Mouse (Mus musculus): Measurements from ENCODE around the gene Stard10.

Gene Stard10

GRCm38 (mm10) chr7:101374155-101374554 lies 57.3 kb downstream of the Stard10 start:
- no peak for DNase-seq

DNA sequence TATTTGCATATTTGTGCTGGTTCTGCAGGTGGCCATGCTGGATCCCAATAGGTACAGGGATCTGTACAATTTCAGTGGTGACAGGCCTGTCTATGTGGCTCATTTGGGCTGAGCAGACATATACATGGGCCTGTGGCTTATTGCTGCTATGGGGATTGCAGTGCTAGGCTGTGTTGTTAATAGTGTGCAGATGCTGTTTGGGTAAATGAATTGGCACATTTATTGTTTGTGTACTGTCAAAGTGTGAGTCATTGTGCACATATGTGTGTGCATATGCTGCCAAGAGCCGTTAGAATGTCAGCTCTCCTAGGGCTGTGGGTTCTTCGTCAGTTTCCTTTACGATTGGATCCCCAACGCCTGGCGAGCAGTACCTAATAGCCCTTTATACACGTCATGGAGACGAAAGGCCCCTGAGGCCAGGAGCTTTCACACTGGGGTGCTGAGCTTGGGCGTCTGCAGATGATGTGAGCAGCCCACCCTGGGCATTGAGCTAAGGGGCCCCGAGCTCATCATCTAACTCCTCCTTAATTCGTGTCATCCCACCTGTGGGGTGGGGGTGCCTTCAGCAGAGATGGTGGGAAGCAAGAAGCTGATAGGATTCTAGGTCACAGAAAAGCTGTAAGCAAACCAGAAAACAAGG lies 59.9 kb downstream of the Stard10 start:
- DNase-seq = no peak

- DNase-seq = no peak
These were observed 60.9 kb downstream of the Stard10 start for GRCm38 (mm10) chr7:101377741-101378262.

GRCm38 (mm10) chr7:101378285-101378684 lies 61.4 kb downstream of the Stard10 start:
- no peak for DNase-seq

DNA sequence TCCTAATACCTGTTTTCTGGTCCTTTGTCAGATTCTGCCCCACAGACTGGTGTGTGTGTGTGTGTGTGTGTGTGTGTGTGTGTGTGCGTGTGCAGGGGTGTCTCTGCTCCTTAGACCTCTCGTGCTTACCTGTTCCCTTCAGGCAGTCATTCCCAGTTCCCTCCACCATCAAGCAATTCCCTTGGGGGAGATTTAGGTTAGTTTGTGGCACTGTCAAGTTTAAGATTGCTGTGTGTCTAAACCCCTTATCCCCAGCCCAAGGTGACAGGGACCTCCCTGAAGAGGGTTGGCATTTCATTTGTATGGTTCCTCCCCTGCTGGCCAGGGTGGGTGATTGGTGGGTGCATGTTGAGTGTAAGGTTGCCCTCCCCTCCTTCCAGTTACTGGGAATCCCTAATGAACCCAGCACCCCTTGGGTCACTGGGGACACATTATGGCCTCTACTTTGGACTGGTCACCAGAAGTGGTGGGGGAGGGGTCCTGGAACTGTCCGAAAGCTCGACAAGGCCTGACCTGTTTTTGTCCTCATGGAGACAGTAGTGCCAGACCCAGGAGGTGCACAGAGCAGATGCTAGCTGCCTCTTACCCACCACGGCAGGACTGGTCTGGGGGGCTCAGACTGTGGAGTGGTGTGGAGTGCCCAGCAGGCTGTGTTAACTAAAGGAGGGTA lies 62.0 kb downstream of the Stard10 start:
- DNase-seq = no peak

GRCm38 (mm10) chr7:101379732-101380131 lies 62.8 kb downstream of the Stard10 start:
- DNase-seq = no peak

DNA sequence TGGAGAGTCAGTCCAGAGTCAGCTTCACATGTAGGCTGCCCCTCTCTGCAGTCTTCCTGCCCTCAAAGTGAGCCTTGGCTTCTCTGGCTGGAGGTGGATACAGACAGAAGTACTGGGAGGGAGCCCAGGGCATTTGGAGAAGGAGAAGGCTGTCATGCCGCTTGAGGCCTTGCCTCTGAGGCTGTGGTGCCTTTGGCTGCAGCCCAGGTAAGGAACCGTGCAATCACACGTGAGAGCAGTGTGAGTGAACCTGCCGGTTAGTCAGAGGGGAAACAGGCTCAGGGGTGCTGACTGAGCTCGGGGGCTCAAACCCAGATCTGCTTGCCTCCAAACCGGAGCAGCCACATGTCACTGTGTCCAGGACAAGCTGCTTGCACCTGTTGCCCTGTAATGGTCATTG lies 64.6 kb downstream of the Stard10 start:
- DNase-seq = no peak

DNA sequence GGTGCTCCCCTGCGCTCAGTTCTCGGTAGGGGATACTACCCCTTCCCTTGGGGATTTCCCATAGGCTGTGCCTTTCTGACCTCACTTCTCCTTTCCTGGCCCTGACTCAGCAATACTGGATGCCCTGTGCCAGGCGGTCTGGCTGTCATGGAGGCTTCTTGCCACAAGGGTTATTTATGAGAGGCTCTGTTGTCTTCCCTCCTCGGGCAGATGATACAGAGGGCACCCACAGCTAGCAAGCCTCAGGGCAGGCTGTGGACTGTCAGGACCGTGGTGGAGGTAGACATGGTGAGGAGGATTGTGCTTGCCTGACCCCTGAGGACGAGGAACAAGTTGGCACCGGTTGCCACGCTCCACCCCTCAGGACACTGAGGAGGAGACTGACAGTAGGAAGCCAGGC lies 65.5 kb downstream of the Stard10 start:
- no peak for DNase-seq

- DNase-seq = no peak
These were observed 66.9 kb downstream of the Stard10 start for GRCm38 (mm10) chr7:101383756-101384155.

DNA sequence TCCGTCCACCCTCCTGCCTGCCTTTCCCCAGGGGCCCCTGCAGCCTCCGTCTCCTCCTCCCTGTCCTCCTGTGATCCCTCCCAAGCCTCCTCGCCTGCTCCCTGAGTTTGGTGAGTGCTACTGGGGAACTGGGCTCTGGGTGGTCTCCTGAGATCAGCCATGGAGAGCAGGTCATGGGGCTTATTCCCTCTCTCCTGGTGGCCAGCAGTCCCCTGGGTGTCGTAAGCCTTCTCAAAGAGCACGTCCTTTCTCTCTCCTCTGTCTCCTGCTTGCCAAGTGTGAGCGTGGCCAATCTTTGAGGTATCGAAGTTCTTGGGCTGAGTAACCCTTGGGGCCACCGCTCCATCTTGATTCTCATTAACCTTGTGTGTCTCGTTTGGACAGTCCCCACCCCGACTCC lies 68.0 kb downstream of the Stard10 start:
- no peak for DNase-seq

GRCm38 (mm10) chr7:101385331-101385733 lies 68.4 kb downstream of the Stard10 start:
- no peak for DNase-seq

- no peak for DNase-seq
These were observed 69.1 kb downstream of the Stard10 start for GRCm38 (mm10) chr7:101385866-101386452.

DNA sequence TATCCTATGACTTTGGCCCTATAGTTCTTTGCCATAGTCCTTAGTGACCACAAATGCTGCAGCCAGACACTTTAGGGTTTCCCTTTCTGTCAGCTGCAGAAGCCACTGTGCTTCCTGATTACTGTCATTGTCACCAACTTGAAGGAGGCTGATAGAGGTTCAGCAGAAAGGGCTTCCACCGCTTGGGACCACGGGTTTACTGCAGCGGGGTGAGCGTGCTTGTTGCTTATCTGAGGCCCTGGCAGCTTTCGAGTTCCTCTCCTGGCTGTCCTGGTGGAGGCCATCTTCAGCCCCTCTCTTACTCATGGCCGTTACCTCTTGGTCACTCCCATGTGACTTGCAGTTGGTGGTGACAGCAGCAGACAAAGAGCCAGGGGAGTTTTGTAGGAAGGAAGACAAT lies 72.4 kb downstream of the Stard10 start:
- DNase-seq = no peak

DNA sequence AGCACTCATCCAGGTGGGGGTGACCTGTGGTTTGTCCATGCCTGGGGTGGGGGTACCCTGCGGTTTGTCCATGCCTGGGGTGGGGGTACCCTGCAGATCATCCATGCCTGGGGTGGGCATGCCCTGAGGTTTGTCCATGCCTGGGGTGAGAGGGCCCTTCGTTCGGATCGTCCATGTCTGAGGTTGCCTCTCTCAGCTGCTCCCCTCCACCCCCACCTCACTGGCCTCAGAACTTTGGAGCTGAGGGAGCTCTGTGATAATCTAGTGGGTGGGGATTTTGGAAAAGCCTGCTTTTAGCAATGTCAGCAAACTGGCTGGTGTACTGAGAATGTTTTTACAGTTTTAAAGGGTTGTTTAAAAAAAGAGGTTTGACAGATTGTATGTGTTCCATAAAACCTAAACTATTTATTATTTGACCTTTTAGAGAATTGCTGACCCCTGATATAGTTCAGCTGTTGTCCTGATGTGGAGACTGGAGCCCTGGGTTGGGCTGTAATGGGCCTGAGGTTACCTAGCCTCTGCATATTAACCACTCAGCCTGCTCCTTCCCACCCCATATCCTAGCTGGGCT lies 75.1 kb downstream of the Stard10 start:
- DNase-seq = no peak

GRCm38 (mm10) chr7:101393015-101393414 lies 76.1 kb downstream of the Stard10 start:
- no peak for DNase-seq

DNA sequence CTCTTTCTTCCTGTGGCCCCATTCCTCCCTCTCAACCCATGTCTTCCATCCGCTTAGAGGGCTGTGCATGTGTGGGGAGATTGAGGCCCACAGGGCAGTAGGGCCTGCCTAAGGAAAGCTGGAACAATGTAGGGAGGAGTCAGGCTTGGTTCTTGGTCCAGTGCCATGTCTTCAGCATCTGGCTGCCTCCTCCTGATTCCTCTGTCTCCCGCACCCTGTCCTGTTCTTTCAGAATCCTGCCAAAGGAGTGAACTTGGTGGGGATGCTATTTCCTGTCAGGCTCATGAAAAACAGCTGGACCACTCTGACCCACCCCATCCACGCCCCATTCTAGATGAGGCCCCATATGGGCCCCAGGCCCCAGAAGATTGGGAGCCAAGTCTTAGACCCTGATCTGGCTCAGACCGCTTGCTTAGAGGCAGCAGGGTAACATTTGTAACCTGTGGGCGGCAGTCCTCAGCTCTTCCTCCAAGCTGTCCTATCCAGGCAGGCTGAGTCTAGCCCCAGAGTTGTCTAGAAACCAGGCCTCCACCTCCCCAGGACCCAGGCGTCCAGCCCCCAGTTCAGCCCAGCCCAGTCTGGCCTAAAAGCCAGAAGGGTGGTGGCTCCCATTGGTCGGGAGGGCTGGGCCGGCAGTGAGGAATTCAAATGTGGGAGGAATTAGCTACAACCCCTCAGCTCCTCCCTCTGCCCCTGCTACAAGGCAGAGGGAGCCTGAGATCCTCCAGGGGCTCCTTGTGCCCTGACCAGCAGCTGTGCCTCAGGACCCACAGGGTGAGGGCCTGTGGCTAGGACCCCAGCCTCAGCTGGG lies 77.0 kb downstream of the Stard10 start:
- DNase-seq = no peak

GRCm38 (mm10) chr7:101394569-101394968 lies 77.7 kb downstream of the Stard10 start:
- DNase-seq = no peak

DNA sequence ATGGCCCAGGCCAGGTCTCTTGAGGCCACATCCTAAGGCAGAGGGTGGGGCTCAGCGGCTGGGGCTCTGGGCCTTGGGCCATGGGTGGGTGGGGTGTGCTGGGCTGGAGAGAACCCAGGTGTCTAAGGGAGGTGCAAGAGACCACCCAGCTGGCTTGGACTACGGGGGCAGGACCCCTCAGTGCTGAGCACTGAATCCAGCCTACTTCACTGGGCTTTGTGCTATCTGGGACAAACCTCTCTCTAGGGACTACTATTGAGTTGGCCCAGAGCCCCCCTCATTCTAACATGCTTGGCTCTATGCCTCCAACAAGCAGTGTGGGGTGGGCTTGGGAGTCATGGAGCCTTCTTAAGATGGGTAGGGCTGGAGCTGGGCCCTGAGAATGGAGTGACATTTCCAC lies 78.6 kb downstream of the Stard10 start:
- DNase-seq = no peak

Data from right cerebral cortex, postnatal 25 days (tissue).